Mouse (Mus musculus) embryo, embryonic 11.5 days (tissue): ENCODE data around the gene Tspan9.
A peak's percentile ranks its signal among the peaks of the same experiment; 100 is the strongest.

Experiments
- DNase-seq: peaks from one replicate; pipeline ENCODE4 v3.0.0-alpha.2; 2012; ENCODE audit warnings: low read depth, low spot score

Gene Tspan9

GRCm38 (mm10) chr6:127924750-127925149 lies 218.6 kb downstream of the Tspan9 start:
- DNase-seq: no peak

- DNase-seq: no peak
These were observed 220.1 kb downstream of the Tspan9 start for GRCm38 (mm10) chr6:127923296-127923695.

GRCm38 (mm10) chr6:127921996-127922395 lies 221.4 kb downstream of the Tspan9 start:
- no peak for DNase-seq

GRCm38 (mm10) chr6:127920652-127921051 lies 222.7 kb downstream of the Tspan9 start:
- peak; percentile 65 for DNase-seq

- DNase-seq: no peak
These were observed 223.9 kb downstream of the Tspan9 start for GRCm38 (mm10) chr6:127919491-127919890.

GRCm38 (mm10) chr6:127917712-127918111 lies 225.7 kb downstream of the Tspan9 start:
- no peak for DNase-seq

GRCm38 (mm10) chr6:127916993-127917392 lies 226.4 kb downstream of the Tspan9 start:
- DNase-seq: no peak

- DNase-seq: no peak
These were observed 230.5 kb downstream of the Tspan9 start for GRCm38 (mm10) chr6:127912938-127913337.

GRCm38 (mm10) chr6:127911687-127912086 lies 231.7 kb downstream of the Tspan9 start:
- DNase-seq: no peak
